Mouse (Mus musculus) embryonic facial prominence, embryonic 12.5 days (tissue): ENCODE results near the gene Fmod. TPM values are rescaled to one million over a fixed set of nuclear protein-coding genes. Genes with fewer than 3 reads are reported as not detected.

ENCODE experiments used
- ATAC-seq: fragments of 200-750 bp; cut with Nextera tagmentation; 2 replicates; pipeline ENCODE4 v1.8.0; 2017; ENCODE audit not compliant: insufficient number of reproducible peaks, insufficient read depth, low FRiP score, low TSS enrichment
- H3K27ac ChIP-seq: fragments of 300-500 bp; sonication (generic); 2 replicates; pipeline ENCODE4 v1.5.1; 2016; ENCODE audit warnings: mild to moderate bottlenecking
- H3K27me3 ChIP-seq: fragments of 300-500 bp; sonication (generic); 2 replicates; pipeline ENCODE4 v1.6.1; 2016; ENCODE audit warnings: mild to moderate bottlenecking, moderate library complexity
- H3K36me3 ChIP-seq: fragments of 300-500 bp; sonication (generic); 2 replicates; pipeline ENCODE4 v1.6.1; 2016; ENCODE audit warnings: mild to moderate bottlenecking
- H3K4me1 ChIP-seq: fragments of 300-500 bp; sonication (generic); 2 replicates; pipeline ENCODE4 v1.6.1; 2016
- H3K4me2 ChIP-seq: fragments of 300-500 bp; sonication (generic); replicated peaks from 2 replicates; pipeline ENCODE4 v1.6.1; 2016; ENCODE audit warnings: mild to moderate bottlenecking, moderate library complexity
- H3K4me3 ChIP-seq: fragments of 300-500 bp; sonication (generic); 2 replicates; pipeline ENCODE4 v1.5.1; 2016; ENCODE audit warnings: mild to moderate bottlenecking
- H3K9ac ChIP-seq: fragments of 300-500 bp; sonication (generic); 2 replicates; pipeline ENCODE4 v1.6.1; 2016; ENCODE audit warnings: mild to moderate bottlenecking, moderate library complexity
- H3K9me3 ChIP-seq: fragments of 300-500 bp; sonication (generic); 2 replicates; pipeline ENCODE4 v1.6.1; 2016; ENCODE audit warnings: mild to moderate bottlenecking, moderate library complexity
- WGBS: fragments of 180-500 bp; shearing (Covaris S2); methylation state at CpG from one replicate; pipeline ENCODE4 v1.1.7; 2016; 5-methylcytosine and 5-hydroxymethylcytosine counted together
- polyA plus RNA-seq: library from polyadenylated mRNA; unstranded; fragments of >200 nt; fragmentation: Nextera tagmentation; extraction: Ambion mirVana; gene quantifications from 2 replicates; pipeline ENCODE4 v1.2.1, GENCODE M21; 2016

Fmod gene
- polyA plus RNA-seq, 1 experiment from 2014 or later, result 7.2 TPM

- Histone ChIP-seq H3K4me3 (no peak overlapping the region), H3K27ac (no peak overlapping the region), H3K4me2 (no peak overlapping the region), H3K9ac (no peak overlapping the region), H3K27me3 (no peaks in the 10 kb centered on the region), H3K36me3 (no peaks in the 10 kb centered on the region), H3K9me3 (no peaks in the 10 kb centered on the region), H3K4me1 (peaks cover 23% of the 10 kb centered on the region)
- WGBS, result 87% methylated on average over 3 of the region's 3 CpGs
- ATAC-seq, result no peak
Measured at GRCm38 (mm10) chr1:134091851-134092250, 54.8 kb downstream of the Fmod start.

GRCm38 (mm10) chr1:134092368-134092767 lies 55.3 kb downstream of the Fmod start:
- no peak for ATAC-seq
- no peak overlapping the region; the same call in 1 of the 2 replicates for H3K9ac ChIP-seq
- H3K9me3 ChIP-seq, result no peaks in the 10 kb centered on the region
- peak overlapping the region; percentile 47 for H3K4me3 ChIP-seq
- H3K4me2 ChIP-seq, result peak overlapping the region; percentile 71
- WGBS, result 34% methylated on average over 6 of the region's 6 CpGs
- H3K27me3 ChIP-seq, result no peaks in the 10 kb centered on the region
- peaks cover 21% of the 10 kb centered on the region for H3K4me1 ChIP-seq
- peak overlapping the region; percentile 83 for H3K27ac ChIP-seq
- H3K36me3 ChIP-seq, result no peaks in the 10 kb centered on the region

GRCm38 (mm10) chr1:134092852-134093770 lies 56.1 kb downstream of the Fmod start:
- 3% methylated on average over 43 of the region's 43 CpGs for WGBS
- Histone ChIP-seq H3K9ac (peak overlapping the region; percentile 59), H3K27ac (peak overlapping the region; percentile 83), H3K27me3 (no peaks in the 10 kb centered on the region), H3K4me3 (peak overlapping the region; percentile 47), H3K4me1 (peaks cover 21% of the 10 kb centered on the region), H3K36me3 (no peaks in the 10 kb centered on the region), H3K9me3 (no peaks in the 10 kb centered on the region), H3K4me2 (peak overlapping the region; percentile 71)
- peak; percentile 85 for ATAC-seq

GRCm38 (mm10) chr1:134093771-134094526 lies 56.9 kb downstream of the Fmod start:
- Histone ChIP-seq H3K9ac (no peak overlapping the region), H3K27ac (peak overlapping the region; percentile 83), H3K36me3 (no peaks in the 10 kb centered on the region), H3K9me3 (no peaks in the 10 kb centered on the region), H3K4me3 (no peak overlapping the region), H3K4me1 (peaks cover 29% of the 10 kb centered on the region), H3K4me2 (peak overlapping the region; percentile 71), H3K27me3 (no peaks in the 10 kb centered on the region)
- WGBS, result 70% methylated on average over 13 of the region's 13 CpGs
- ATAC-seq, result no peak

- Histone ChIP-seq H3K36me3 (no peaks in the 10 kb centered on the region), H3K4me1 (peaks cover 36% of the 10 kb centered on the region), H3K4me2 (no peak overlapping the region), H3K27me3 (no peaks in the 10 kb centered on the region), H3K9ac (no peak overlapping the region), H3K27ac (no peak overlapping the region), H3K4me3 (no peak overlapping the region), H3K9me3 (no peaks in the 10 kb centered on the region)
- 65% methylated on average over 7 of the region's 7 CpGs for WGBS
- no peak for ATAC-seq
Measured at GRCm38 (mm10) chr1:134095033-134095612, 58.1 kb downstream of the Fmod start.

- 81% methylated on average over 4 of the region's 4 CpGs for WGBS
- peaks cover 36% of the 10 kb centered on the region for H3K4me1 ChIP-seq
Measured at GRCm38 (mm10) chr1:134095721-134096120, 58.7 kb downstream of the Fmod start.

GRCm38 (mm10) chr1:134096264-134096934 lies 59.3 kb downstream of the Fmod start:
- no peaks in the 10 kb centered on the region for H3K27me3 ChIP-seq
- H3K4me1 ChIP-seq, result peaks cover 36% of the 10 kb centered on the region
- ATAC-seq, result no peak
- H3K27ac ChIP-seq, result peak overlapping the region; percentile 63; the same call in 1 of the 2 replicates
- no peak overlapping the region for H3K9ac ChIP-seq
- 70% methylated on average over 14 of the region's 14 CpGs for WGBS
- no peak overlapping the region for H3K4me2 ChIP-seq
- H3K9me3 ChIP-seq, result no peaks in the 10 kb centered on the region
- no peaks in the 10 kb centered on the region for H3K36me3 ChIP-seq
- H3K4me3 ChIP-seq, result no peak overlapping the region

More at GRCm38 (mm10) chr1:134095721-134096120, 58.7 kb downstream of the Fmod start:
- Histone ChIP-seq H3K36me3 (no peaks in the 10 kb centered on the region), H3K27me3 (no peaks in the 10 kb centered on the region), H3K4me3 (no peak overlapping the region), H3K9me3 (no peaks in the 10 kb centered on the region), H3K4me2 (no peak overlapping the region), H3K27ac (peak overlapping the region; percentile 32; the same call in 1 of the 2 replicates), H3K9ac (no peak overlapping the region)
- no peak for ATAC-seq

GRCm38 (mm10) chr1:134097080-134097855 lies 60.2 kb downstream of the Fmod start:
- Histone ChIP-seq H3K4me3 (no peak overlapping the region), H3K9ac (no peak overlapping the region), H3K4me1 (peaks cover 36% of the 10 kb centered on the region), H3K27ac (no peak overlapping the region), H3K4me2 (no peak overlapping the region), H3K9me3 (no peaks in the 10 kb centered on the region), H3K36me3 (no peaks in the 10 kb centered on the region), H3K27me3 (no peaks in the 10 kb centered on the region)
- 94% methylated on average over 7 of the region's 7 CpGs for WGBS
- ATAC-seq, result no peak
